Mouse (Mus musculus): ENCODE measurements around the gene Rdh7. TPM values are rescaled to one million over a fixed set of nuclear protein-coding genes. Genes with fewer than 3 reads are reported as not detected.

Rdh7 gene
- polyA plus RNA-seq, 1 experiment: not detected

DNA sequence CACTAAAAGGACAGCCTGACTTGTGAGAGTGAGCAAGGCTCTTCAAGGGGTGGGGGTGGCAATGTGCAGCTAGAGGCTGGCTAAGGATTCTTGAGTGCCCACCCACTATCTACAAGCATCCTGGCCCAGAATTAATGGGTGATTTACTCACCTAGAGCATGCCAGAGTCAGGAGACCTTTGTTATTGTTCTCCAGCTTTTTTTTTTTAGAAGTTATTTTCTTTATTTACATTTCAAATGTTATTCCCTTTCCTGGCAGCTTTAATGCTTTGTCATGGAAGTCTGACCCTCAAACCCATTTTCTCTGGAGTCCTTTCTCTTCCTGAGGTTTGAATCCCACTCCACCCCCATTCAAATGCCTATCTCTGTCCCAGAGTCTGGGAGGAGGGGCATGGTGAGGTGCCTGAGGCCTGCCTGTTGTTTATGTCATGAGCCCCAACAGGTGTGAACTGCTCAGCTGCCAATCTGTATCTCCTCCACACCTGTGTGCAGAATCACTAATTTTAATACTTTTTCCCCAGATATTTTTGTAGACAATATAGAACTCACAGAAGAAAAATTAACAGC lies 18.9 kb upstream of the Rdh7 start:
- no peaks in the 10 kb centered on the region for H3K36me3 ChIP-seq (ENCODE audit: control insufficient read depth, insufficient read depth, low read length, poor library complexity, severe bottlenecking)
- no peak for TF ChIP-seq CTCF (IDR thresholded peaks at IDR 0.05; ENCODE audit: low read depth, low read length)
- TF ChIP-seq POLR2A (IDR thresholded peaks at IDR 0.05; ENCODE audit: insufficient read depth, low read length): no peak
- peak; percentile 93 for TF ChIP-seq EP300 (IDR thresholded peaks at IDR 0.05; ENCODE audit: insufficient read depth, low read depth, low read length)
- H3K4me3 ChIP-seq (ENCODE audit: low read depth, low read length): 0 out of 2 replicates have a peak overlapping the region, but pooled peaks have one; percentile 4
- no peaks in the 10 kb centered on the region for H3K9me3 ChIP-seq (replicated peaks; ENCODE audit: control insufficient read depth, insufficient read depth, low read length, poor library complexity, severe bottlenecking)
- no peaks in the 10 kb centered on the region for H3K27me3 ChIP-seq (ENCODE audit: control insufficient read depth, insufficient read depth, low read length, poor library complexity, severe bottlenecking)
- peaks cover 18% of the 10 kb centered on the region for H3K4me1 ChIP-seq (ENCODE audit: control insufficient read depth, insufficient read depth, low read length)
- H3K27ac ChIP-seq (ENCODE audit: insufficient read depth, low read length): peak overlapping the region; percentile 96
- H3K9ac ChIP-seq (ENCODE audit: low read depth, poor library complexity, severe bottlenecking): no peak overlapping the region

DNA sequence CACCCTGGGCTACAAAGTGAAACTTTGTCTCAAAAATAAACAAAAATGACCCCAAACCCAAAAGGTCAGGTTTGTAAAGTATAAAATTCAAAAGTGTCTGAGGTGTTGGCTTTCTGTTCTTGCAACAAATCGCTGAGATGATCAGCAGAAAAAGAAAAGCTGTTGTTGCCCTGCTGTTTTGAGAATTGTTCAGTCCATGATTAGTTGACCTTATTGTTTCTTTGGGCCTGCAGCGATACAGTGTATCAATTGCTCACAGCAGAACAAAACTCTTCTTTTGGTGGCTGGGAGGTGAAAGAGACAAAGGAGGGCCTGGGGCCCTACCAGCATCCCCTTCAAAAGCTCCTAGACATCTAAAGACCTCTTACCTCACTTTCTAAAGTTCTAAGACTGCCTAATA lies 17.5 kb upstream of the Rdh7 start:
- Histone ChIP-seq H3K4me1 (ENCODE audit: control insufficient read depth, insufficient read depth, low read length) (peaks cover 18% of the 10 kb centered on the region), H3K27me3 (ENCODE audit: control insufficient read depth, insufficient read depth, low read length, poor library complexity, severe bottlenecking) (no peaks in the 10 kb centered on the region)

DNA sequence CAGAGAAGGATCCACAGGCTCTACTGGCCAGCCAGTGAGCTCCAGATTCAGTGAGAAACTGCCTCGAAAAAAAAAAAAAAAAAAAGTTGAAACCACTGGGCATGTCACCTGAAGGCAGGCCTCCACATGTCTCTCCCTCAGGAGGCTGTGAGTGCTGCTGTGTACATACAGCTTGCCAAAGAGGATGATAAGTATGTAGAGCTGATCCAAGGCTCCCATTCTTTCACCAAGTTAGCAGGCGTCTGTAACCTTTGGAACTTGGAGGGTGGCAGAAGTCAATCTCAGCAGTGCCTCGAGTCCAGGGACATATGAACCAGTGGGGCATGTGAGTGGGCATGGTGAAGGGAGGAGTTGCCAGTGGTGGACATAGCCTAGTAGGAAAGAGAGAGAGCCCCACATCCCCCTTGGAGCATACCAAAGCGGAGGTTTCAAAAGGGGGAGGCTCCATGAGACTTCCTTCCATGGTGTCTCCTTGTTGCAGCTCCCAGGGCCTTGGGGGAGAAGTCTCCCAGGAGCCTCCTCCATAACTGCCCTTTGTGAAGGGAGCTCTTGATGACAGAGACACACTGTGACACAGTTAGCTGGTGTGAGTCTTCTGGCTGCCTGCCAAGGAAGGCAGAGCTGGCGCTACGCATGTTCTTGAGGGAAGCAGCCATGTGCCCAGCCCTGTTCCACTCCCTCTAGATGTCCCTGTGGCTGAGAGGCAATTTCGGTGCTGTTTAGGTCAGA lies 16.3 kb upstream of the Rdh7 start:
- no peak overlapping the region for H3K4me3 ChIP-seq (ENCODE audit: low read depth, low read length)
- H3K9me3 ChIP-seq (replicated peaks; ENCODE audit: control insufficient read depth, insufficient read depth, low read length, poor library complexity, severe bottlenecking): 0 out of 2 replicates have a peak, but pooled peaks cover 2% of the 10 kb centered on the region
- no peaks in the 10 kb centered on the region for H3K27me3 ChIP-seq (ENCODE audit: control insufficient read depth, insufficient read depth, low read length, poor library complexity, severe bottlenecking)
- no peaks in the 10 kb centered on the region for H3K36me3 ChIP-seq (ENCODE audit: control insufficient read depth, insufficient read depth, low read length, poor library complexity, severe bottlenecking)
- H3K4me1 ChIP-seq (ENCODE audit: control insufficient read depth, insufficient read depth, low read length): peaks cover 18% of the 10 kb centered on the region
- H3K9ac ChIP-seq (ENCODE audit: low read depth, poor library complexity, severe bottlenecking): no peak overlapping the region
- TF ChIP-seq CTCF (IDR thresholded peaks at IDR 0.05; ENCODE audit: low read depth, low read length) (no peak), EP300 (IDR thresholded peaks at IDR 0.05; ENCODE audit: insufficient read depth, low read depth, low read length) (0 out of 2 replicates have a peak, but pooled peaks have one; percentile 7)
- H3K27ac ChIP-seq (ENCODE audit: insufficient read depth, low read length): no peak overlapping the region

More for the DNA sequence above, 17.5 kb upstream of the Rdh7 start:
- H3K36me3 ChIP-seq (ENCODE audit: control insufficient read depth, insufficient read depth, low read length, poor library complexity, severe bottlenecking): no peaks in the 10 kb centered on the region
- 0 out of 2 replicates have a peak, but pooled peaks cover 2% of the 10 kb centered on the region for H3K9me3 ChIP-seq (replicated peaks; ENCODE audit: control insufficient read depth, insufficient read depth, low read length, poor library complexity, severe bottlenecking)
- H3K9ac ChIP-seq (ENCODE audit: low read depth, poor library complexity, severe bottlenecking): no peak overlapping the region
- peak overlapping the region; percentile 51; the same call in 1 of the 2 replicates for H3K27ac ChIP-seq (ENCODE audit: insufficient read depth, low read length)
- TF ChIP-seq EP300 (IDR thresholded peaks at IDR 0.05; ENCODE audit: insufficient read depth, low read depth, low read length): 0 out of 2 replicates have a peak, but pooled peaks have one; percentile 40
- no peak for TF ChIP-seq POLR2A (IDR thresholded peaks at IDR 0.05; ENCODE audit: insufficient read depth, low read length)
- H3K4me3 ChIP-seq (ENCODE audit: low read depth, low read length): no peak overlapping the region

DNA sequence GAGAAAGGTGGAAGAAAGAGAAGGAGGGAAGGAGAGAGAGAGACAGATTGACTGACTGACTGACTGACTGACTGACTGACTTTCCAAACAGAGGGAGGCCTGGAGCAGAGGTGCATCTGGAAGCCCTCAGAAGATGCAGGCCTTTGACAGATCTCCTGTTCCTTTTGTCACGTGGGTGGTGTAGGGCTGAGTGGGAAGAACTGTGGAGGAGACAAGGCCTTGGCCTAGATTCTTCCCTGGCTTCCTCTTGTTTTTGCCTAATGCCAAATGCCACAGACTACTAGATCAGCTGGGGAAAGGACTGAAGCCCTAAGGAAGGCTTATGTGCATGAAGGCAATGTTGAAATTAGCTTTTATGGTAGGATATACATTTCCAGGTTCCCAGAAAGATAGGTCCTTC lies 14.5 kb upstream of the Rdh7 start:
- H3K4me3 ChIP-seq (ENCODE audit: low read depth, low read length): no peak overlapping the region
- no peak for TF ChIP-seq EP300 (IDR thresholded peaks at IDR 0.05; ENCODE audit: insufficient read depth, low read depth, low read length)
- no peak for TF ChIP-seq CTCF (IDR thresholded peaks at IDR 0.05; ENCODE audit: low read depth, low read length)
- 0 out of 2 replicates have a peak, but pooled peaks cover 2% of the 10 kb centered on the region for H3K9me3 ChIP-seq (replicated peaks; ENCODE audit: control insufficient read depth, insufficient read depth, low read length, poor library complexity, severe bottlenecking)
- H3K36me3 ChIP-seq (ENCODE audit: control insufficient read depth, insufficient read depth, low read length, poor library complexity, severe bottlenecking): no peaks in the 10 kb centered on the region
- H3K9ac ChIP-seq (ENCODE audit: low read depth, poor library complexity, severe bottlenecking): no peak overlapping the region
- peaks cover 15% of the 10 kb centered on the region for H3K4me1 ChIP-seq (ENCODE audit: control insufficient read depth, insufficient read depth, low read length)
- no peak overlapping the region for H3K27ac ChIP-seq (ENCODE audit: insufficient read depth, low read length)
- no peaks in the 10 kb centered on the region for H3K27me3 ChIP-seq (ENCODE audit: control insufficient read depth, insufficient read depth, low read length, poor library complexity, severe bottlenecking)

DNA sequence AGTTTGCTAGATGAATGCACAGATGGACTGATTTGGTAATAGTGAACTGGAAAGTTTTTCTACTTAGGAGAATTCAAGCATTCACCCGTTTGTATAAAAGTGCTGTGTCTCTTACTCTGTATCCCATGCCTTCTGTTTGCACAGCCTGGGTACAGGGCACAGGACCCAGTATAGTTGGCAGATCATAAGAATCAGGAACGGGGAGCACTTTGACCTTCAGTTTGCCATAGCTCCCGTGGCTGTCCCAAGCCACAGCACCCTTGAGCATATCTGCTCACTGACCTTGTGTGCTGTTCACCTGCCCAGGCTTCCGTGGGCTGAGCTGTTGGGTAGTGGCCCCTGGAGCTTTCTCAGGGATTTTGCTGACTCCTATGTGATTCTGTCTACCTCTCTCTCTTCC lies 13.1 kb upstream of the Rdh7 start:
- TF ChIP-seq CTCF (IDR thresholded peaks at IDR 0.05; ENCODE audit: low read depth, low read length) (no peak), EP300 (IDR thresholded peaks at IDR 0.05; ENCODE audit: insufficient read depth, low read depth, low read length) (no peak), POLR2A (IDR thresholded peaks at IDR 0.05; ENCODE audit: insufficient read depth, low read length) (no peak)
- H3K27ac ChIP-seq (ENCODE audit: insufficient read depth, low read length): no peak overlapping the region
- H3K36me3 ChIP-seq (ENCODE audit: control insufficient read depth, insufficient read depth, low read length, poor library complexity, severe bottlenecking): no peaks in the 10 kb centered on the region
- 0 out of 2 replicates have a peak, but pooled peaks cover 2% of the 10 kb centered on the region for H3K9me3 ChIP-seq (replicated peaks; ENCODE audit: control insufficient read depth, insufficient read depth, low read length, poor library complexity, severe bottlenecking)
- H3K9ac ChIP-seq (ENCODE audit: low read depth, poor library complexity, severe bottlenecking): no peak overlapping the region
- H3K27me3 ChIP-seq (ENCODE audit: control insufficient read depth, insufficient read depth, low read length, poor library complexity, severe bottlenecking): no peaks in the 10 kb centered on the region
- H3K4me1 ChIP-seq (ENCODE audit: control insufficient read depth, insufficient read depth, low read length): peaks cover 19% of the 10 kb centered on the region
- H3K4me3 ChIP-seq (ENCODE audit: low read depth, low read length): no peak overlapping the region

DNA sequence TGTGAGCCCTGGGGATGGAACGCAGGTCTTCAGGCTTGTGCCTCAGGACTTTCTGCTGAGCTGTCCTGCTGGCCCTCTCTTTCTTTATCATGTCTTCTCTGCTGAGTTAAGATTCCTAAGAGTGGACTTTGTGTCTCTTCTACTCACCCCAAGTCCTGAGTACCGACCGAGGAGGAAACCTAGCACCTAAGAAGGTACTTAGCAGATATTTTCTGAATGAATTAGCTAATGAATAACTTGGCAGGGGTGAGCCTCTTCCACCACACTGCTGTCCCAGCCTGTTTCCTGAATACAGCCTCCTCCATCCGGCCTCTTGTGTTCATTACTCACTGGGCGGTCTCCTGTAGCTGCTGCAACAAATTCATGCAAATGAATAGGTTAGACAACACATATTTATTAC lies 11.2 kb upstream of the Rdh7 start:
- TF ChIP-seq POLR2A (IDR thresholded peaks at IDR 0.05; ENCODE audit: insufficient read depth, low read length) (no peak), EP300 (IDR thresholded peaks at IDR 0.05; ENCODE audit: insufficient read depth, low read depth, low read length) (no peak), CTCF (IDR thresholded peaks at IDR 0.05; ENCODE audit: low read depth, low read length) (no peak)
- Histone ChIP-seq H3K27me3 (ENCODE audit: control insufficient read depth, insufficient read depth, low read length, poor library complexity, severe bottlenecking) (no peaks in the 10 kb centered on the region), H3K27ac (ENCODE audit: insufficient read depth, low read length) (no peak overlapping the region), H3K9ac (ENCODE audit: low read depth, poor library complexity, severe bottlenecking) (no peak overlapping the region), H3K36me3 (ENCODE audit: control insufficient read depth, insufficient read depth, low read length, poor library complexity, severe bottlenecking) (no peaks in the 10 kb centered on the region), H3K4me1 (ENCODE audit: control insufficient read depth, insufficient read depth, low read length) (peaks cover 8% of the 10 kb centered on the region), H3K9me3 (replicated peaks; ENCODE audit: control insufficient read depth, insufficient read depth, low read length, poor library complexity, severe bottlenecking) (0 out of 2 replicates have a peak, but pooled peaks cover 2% of the 10 kb centered on the region), H3K4me3 (ENCODE audit: low read depth, low read length) (no peak overlapping the region)

Measured in ES-Bruce4 (cell line).